Mouse (Mus musculus) ES-CJ7 (cell line): Measurements from ENCODE around the gene Sema5a.
"Not testable (repeated sequence)": the region's sequence is repeated elsewhere in the genome, so short reads cannot be mapped to it uniquely, and the experiment has no call there.

ENCODE experiments used
- DNase-seq: peaks from one replicate; pipeline ENCODE4 v3.0.0; 2011; ENCODE audit warnings: low read depth, low spot score

Sema5a gene

DNA sequence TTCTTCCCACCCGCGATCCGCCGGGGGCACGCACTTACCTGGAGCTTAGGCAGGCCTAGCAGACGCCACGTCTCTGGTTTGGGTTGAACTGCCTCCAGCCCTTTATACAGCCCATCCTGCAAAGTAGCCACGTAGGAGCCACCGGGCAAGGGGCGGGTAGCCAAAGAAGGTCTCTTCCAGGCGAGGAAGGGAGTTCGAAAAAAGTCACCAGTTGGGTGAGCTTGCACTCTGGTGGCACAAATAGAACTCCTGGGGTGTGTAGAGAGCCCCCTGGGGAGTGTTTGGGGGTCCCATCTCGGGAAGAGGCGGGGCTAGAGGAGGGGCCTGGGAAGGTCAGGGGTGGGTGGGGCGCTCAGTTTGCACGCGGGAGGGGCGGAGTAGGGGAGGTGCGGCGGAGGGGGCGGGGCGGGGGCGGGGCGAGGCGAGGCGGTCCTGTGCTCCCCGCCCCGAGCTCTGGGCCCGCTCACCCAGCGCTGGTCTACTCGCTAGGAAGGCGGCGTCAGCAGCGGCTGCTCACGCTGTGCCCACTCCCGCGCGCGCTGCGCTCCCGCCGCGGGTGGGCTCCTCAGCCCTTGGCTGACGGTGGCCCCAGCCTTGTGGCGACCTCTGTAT lies at the start of gene Sema5a:
Gene Sema5a (plus strand): TSS at position 467 of the 612 bp plus-strand sequence.
- DNase-seq = peak; percentile 56

DNA sequence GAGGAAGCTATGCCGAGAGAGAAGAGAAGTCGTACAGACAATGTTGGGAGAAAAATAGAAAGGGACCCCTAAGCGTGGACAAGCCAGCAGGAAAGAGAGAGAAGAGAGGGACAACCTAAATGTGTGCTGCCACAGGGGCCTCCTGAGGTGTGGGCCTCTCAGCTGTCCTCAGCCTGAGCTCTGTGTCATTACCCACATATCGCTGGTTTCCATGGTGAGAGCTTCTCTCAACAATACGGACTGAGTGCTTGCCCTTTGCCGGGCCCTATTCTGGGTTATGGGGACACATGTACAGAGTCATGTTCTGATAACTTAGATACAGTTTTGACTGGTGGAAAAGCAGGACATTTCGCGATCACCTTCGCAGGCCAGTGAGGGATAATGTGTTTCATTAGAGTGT lies 46.5 kb upstream of the Sema5a start:
- no peak for DNase-seq

DNA sequence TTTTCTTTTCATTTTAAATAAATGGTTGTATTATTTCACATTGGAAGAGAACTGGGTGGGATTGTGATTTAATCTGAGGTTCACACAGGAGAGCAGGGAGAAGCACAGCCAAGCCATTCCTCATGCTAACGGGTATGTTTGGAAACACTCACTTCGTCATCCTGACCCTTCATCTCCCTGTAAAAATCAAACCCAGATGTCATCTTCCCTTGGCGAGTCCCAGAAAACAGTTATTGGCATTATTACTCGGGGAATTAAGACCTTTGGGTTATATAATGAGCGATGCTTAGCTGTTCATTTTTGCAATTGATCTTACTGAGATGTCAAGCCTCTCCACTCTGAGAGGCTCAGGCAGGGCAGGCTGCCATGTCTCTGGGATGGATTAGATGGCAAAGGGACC lies 46.0 kb upstream of the Sema5a start:
- DNase-seq = no peak

DNA sequence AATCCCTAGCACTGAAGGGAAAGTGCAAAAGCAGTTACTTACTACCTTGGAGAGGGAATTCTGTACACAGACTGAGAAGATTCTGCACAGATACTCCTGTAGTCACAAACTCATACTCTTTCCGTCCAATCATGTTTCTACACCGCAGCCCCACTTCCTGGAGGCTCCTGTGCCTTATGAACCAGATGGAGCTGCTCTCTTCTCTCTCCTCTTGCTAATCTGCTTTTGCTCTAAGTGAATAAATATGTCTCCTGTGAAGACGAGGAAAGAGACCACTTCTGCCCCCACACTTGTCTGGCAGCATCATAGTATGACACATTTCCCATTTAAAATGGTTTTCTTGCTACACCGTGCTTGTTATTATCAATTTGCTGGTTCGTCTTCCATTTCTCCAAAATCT lies 41.4 kb upstream of the Sema5a start:
- no peak for DNase-seq

DNA sequence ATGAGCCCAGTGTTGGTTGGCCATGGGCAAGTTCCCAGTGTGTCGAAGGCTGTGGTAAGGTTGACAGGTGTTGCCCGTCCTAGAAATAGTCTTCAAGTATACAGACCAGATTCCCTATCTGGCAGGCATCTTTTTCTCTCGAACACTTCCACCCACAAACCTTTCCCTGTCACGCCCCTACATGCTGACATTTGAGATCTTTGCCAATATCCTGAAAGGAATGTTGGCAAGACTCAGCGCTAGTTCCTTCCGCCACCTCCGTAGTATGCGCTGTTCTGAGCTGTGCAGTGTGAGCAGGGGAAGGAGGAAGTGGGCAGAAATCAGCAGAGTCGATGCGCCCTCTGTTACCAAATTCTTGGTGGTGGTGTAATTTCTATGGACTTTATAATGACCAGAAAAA lies 39.7 kb upstream of the Sema5a start:
- no peak for DNase-seq

DNA sequence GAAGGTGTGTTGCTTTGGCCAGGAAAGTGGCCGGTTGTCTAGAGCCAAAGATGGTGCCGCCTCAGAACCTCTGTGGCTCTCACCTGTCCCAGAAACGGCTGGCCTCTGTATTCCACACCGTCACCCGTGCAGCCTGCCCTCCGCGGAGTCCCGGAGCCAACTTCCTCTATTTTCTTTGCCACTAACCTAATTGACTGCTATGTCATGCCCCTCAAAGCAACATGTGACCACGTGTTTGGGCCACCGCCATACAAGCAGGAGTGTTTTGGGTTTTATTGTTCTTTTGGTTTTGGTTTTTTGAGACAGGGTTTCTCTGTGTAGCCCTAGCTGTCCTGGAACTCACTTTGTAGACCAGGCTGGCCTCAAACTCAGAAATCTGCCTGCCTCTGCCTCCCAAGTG lies 29.9 kb upstream of the Sema5a start:
- DNase-seq = not testable (repeated sequence)

DNA sequence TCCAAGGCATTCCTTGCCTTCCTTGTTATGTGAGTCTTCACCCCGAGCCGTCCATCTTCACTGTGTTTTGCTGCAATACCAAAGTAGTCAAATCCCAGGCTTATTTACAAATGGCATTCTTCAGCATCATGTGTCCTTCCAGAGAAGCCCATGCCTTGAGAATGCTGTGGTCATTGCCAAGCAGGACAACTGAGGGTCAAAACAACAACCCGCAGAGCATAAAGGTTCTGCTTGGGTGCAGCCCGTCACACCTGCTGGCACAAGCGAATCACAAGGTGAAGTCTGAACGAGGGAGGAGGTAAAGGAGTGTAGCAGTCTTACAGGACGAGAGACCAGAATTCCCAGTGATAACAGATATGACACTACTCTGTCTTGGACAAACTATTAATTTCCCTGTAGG lies 21.6 kb upstream of the Sema5a start:
- no peak for DNase-seq

DNA sequence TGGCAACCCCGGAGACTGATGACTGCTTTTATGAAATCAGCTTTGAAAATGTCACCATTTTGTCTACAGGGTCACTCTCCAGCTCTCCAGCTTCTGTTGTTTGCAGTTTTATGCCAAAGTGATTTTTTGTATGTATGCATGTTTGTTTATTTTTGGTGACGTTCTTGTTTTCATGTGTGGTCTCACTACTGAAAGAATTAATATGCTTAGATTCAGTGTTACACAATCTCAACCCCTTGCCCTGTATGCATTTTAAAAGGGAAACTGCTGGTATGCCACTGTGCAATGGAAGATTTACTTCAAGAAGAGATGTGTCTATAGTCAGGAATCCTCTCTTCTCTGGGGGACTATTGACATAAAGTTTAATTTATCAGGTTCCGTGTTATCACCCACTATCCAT lies 19.2 kb upstream of the Sema5a start:
- DNase-seq = no peak

DNA sequence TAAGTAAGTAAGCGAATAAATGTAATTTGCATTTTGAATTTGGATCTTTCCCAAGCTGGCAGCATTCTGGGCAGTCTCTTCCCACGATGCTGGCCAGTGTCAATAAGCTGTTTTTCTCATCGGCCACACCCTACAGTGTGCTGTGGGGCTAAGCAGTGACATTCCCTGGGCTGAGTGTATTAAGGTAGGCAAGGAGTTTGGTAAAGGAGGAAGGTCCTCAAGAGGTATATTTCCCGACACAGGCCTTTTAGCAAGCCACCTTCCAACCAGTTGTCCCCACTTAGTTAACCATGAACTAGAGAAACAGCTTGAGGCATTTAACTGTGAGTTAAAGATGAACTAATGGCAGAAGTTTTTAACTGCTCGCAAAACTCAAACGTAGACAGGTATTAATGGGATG lies 18.2 kb upstream of the Sema5a start:
- no peak for DNase-seq

DNA sequence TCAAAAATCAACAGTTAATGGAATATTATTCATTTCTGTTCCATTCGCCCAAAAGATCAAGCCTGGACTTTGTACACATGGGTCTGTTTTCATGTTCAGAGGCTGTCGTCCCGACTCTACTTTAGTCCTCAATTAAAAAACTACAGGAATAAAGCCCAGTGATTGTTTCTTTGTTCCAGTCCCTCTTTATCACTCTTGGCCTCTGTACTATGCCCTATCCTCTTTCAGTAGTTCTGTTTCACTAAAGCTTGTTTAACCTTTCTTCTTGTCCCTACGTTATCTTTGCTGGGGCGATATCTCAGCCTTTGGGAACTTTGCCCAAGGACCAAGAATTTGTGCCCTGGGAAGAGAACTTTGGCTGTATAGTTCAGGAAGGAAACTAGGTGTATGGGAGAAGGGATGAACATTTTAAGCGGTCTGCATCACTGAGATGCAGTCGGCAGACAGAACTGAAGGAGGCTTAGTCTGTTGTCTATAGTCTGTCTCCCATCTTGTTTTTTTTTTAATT lies 17.7 kb upstream of the Sema5a start:
- DNase-seq = no peak

DNA sequence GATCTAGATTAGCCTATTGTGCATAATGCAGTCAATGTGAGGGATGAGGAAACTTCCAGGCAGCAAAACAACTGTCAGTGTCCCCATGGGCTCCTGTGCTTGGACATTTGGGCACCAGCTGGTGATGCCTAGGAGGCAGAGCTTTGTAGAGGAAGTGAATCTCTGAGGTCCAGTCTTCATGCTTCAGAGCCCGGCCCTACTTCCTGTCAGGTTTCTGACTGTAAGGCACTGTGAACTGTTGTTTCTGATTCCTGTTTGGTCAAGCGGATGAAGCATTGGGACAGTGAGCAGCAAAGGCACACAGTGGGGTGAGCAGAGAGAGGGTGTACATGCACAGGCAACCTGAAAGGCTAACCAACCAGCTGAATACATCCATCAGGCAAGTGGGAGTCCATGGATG lies 14.5 kb upstream of the Sema5a start:
- no peak for DNase-seq

DNA sequence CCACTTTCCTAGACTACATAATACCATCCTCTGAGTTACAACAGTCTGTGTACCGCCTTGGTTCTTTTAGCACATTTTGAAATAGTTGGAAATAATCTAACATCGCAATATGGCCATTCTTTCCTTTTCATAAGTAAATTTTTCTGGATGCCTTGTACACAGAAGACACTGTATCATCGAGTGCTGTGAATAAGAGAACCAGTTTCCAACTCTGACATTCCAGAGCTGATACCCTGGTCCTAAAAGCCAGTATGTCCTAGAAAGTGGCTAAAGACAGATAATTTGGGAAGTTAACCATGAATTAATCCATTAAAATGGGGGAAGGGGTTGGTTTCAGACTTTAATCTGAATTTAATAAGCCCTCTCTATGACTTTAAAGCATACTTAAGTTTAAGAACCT lies 12.4 kb upstream of the Sema5a start:
- no peak for DNase-seq

DNA sequence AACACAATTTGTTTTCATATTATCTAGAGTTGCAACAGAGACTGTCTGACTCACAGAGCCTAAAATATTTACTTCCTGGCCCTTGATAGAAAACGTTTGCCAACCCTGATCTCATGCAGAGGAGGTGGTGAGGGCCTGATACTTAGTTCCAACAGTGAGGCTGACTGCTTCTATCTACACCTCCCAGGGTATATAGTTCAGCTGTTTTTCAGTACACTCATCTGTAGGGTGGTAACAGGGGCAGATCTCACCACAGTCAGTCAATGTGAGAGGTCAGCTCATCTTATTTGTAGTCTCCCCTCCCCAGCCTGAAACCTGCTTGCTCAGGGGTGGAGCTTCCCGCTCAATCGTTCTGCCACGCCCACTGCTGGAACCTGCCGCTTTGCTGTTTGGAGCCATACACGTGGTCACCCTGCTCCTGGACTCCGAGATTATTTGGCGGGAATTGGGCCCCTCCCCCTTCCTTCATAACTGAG lies 11.9 kb upstream of the Sema5a start:
- not testable (repeated sequence) for DNase-seq

DNA sequence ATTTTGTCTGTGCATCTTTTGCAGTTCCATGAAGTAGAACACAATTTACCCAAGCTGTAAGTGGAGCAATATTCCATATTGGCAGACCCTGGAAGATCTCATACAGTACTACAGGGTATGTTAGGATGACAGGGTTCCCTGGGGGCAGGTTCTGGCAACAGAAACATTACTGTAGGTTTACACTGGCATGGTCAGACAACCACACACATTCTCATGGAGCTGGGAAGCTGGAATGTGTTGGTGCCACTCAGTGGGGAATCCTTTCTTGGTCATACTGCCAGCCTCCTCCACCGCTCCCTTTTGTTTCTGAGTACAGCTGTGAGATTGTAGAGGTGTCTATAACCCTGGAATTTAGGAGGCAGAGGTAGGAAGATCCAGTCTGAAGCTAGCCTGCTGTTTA lies 11.2 kb upstream of the Sema5a start:
- DNase-seq = no peak

DNA sequence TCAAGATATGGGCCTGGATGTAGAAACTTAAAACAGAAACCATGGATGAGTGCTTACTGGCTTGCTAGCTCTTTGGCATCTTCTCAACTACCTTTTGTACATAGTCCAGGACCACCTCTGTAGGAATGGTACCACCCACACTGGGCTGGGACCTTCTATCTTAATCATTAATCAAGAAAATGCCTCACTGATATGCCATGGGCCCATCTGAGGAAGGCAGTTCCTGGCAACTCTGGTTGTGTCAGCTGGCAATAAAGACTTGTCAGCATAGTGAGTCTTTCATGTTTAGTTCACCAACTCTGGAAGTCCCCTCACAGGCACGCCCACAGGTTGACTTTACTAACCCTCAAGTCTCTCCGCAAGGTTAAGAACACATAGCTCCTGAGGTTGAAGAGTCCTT lies 5.5 kb upstream of the Sema5a start:
- no peak for DNase-seq

DNA sequence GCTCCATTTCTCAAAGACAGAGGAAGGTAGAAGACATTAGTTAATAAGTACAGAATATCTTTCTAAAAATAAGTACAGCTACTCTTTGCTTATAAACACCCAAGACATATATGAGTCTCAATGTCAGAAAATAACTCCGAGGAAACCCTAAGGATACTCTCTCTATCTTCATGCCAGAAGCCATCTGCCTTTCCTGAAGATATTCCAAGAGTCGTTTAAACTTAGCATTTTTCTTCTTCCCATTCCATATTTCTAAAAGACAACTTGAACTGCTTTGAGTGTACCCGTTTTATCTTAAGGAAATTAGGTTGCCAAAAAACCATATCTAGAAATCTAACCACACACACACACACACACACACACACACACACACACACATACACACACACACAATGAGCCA lies 4.5 kb upstream of the Sema5a start:
- DNase-seq = no peak

DNA sequence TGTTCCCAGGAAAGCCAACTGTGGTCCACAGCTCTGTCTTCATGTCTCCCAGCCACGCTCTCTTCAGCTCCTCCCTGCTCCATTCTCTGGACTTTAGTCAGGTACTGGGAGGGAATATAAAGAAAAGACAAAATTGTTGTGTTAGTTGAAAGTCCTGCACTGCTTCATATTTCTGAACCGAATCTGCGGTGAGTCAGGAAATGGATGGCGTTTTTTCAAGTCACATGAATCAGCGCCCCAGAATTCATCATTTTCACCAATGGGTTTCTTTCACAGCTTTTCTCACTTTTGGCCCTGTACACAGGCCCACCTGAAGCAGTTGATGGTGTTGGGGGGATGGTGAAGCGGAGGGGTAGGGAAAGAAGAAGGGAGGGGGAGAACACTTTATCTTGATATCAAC lies 2.9 kb upstream of the Sema5a start:
- DNase-seq = no peak

DNA sequence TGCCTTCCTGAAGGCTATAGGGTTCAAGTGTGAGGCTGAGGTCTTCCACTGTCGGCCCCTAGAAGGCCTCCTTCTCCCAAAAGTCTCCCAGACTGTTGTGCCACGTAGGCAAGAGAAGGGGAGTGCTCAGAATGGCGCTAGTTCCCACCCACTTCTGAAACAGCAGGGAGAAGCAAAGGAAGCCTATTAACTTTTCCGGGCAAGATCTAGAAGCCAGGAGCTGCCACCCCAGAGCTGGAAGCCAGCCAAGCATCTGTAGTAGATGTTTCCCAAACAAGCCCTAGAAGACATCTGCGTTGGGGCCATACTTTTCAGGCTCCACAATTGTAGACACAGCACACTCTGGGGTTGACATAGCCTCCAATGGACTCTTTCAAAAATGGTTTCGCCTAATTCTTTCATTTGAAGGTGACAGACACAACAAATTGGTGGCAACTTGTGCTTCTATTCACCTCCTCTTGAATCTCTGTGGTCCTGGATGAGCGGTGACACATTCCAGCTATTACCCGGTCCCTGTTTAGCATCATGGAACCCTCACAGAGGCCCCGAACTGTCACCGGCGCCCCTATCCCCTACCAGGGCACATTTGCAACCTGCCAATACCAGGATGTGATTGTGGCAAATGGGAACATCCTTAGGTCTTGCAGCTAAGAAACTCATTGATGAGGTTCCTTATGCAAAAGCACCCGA lies 1.4 kb upstream of the Sema5a start:
- DNase-seq = no peak

DNA sequence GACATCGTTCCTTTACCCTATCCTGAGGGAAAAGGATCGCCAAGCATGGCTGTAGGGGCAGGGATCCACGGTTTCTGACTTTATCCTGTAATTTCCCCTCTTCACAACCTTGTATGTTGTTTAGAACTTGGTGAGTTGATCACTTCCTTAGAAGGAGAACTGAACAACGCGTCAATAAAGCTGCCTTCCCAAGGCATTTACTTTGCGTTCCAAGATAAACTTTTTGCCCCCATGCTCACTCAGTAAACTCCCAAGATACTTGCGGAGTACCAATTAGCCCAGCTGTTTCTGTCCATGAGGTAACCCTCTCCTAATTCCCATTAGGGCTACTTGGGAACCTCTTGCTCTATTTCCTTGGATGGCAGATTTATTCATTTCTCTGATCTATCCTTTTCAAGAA lies 786 bp upstream of the Sema5a start:
- DNase-seq = no peak

DNA sequence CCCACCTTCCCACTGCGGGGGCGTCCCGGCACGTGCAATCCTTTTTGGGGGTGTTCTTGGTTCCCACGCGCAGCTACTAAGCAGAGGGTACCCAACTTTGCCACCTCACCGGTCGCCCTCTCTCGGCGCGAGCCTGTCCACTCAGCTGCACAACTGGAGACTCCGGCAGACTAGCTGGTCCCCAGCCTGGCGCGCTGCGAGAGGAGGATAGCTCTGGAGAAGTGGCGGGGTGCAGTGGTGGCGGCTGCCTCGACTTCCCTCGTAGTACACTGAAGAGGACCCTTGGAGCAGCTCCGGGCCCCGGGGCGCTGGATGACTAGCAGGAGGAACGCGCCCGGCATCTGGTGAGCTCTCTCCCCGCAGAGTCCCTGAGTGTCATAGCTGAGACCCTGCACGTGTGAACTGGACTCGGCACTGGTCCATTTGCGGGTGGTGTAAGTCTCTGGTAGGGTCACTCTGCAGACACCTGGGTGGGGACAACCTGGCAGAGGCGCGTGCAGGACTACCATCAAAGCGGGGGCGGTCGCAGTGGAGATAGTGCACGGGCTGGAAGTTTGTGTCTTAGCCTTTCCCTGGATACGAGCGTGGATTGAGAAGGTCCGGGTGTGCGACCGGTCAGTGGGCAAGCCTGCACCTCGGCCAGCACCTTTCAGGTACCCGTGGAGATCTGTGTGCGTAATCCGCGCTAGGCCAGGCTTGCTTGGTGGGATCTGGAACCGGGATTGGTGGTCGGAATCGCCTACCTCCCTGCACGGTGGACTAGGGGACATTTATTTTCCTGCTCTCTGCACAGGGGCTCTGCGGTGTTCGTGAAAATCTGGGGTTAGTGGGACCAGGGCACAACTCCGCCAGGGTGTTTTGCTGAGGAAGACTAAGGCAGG lies 586 bp downstream of the Sema5a start:
- DNase-seq = no peak

DNA sequence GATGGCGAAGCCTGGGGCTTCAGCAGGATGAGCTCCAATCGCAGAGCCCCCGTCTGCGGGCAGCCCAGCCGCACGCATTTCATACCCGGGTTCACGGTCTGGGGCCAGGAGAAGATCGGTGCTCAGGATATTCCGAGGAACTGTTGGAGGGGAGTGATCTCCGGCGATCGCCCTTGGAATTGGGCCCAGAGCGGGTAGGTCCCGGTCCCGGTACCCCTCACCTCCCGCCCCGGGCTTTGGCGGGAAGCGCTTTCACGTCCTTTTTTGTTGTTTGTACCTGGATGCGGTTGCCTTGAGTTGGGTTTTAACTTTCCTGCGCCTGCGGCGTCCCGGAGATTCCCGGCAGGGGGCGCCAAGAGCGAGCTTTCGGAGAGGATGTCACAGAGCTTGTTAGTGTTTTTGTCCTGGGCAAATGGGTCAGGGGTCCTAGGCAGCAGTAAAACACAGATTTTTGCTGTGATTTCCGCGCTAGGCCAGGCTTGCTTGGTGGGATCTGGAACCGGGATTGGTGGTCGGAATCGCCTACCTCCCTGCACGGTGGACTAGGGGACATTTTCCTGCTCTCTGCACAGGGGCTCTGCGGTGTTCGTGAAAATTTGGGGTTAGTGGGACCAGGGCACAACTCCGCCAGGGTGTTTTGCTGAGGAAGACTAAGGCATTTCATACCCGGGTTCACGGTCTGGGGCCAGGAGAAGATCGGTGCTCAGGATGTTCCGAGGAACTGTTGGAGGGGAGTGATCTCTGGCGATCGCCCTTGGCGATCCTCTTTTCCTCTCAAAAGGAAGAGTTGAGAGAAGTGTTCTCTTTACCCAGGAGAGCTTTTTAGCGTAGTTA lies 1.4 kb downstream of the Sema5a start:
- peak; percentile 75 for DNase-seq

DNA sequence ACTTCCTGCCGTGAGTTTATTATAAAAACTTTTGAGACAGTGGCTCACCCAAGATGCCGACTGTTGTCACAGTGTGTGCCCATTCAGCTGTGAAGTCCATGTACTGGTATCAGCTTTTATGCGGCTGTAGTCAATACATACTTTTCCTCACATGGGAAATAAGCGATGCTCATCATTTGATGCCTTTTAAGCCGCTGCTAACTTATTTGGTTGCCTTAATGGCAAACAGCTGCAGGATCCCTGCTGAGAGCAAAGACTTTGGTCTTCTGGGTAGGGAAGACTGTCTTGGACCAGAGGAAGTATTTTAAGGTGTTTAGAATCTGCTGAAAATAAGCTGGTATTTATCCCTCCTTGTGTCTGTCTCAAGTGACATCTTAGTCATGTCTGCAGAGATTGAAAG lies 2.7 kb downstream of the Sema5a start:
- DNase-seq = no peak
